Mouse (Mus musculus) left cerebral cortex, adult 2 months (tissue): ENCODE measurements around the gene Eef2k. TPM values are rescaled to one million over a fixed set of nuclear protein-coding genes. Genes with fewer than 3 reads are reported as not detected.
"Not testable (repeated sequence)": the region's sequence is repeated elsewhere in the genome, so short reads cannot be mapped to it uniquely, and the experiment has no call there.

Source experiments
- DNase-seq, 2 experiments: peaks; one replicate each; pipeline ENCODE4 v3.0.0; 2021 to 2022; ENCODE audit warnings: low spot score in 2 of 2, mixed read lengths in 1 of 2; ENCODE audit errors: extremely low spot score in 1 of 2
- H3K27ac ChIP-seq: fragments of 200-600 bp; 2 replicates; pipeline ENCODE4 v1.8.1; 2022
- H3K4me3 ChIP-seq: fragments of 200-600 bp; 2 replicates; pipeline ENCODE4 v1.8.1; 2022
- CTCF ChIP-seq: fragments of 200-600 bp; IDR thresholded peaks from 2 replicates; pipeline ENCODE4 v1.8.1; 2022; ENCODE audit warnings: antibody characterized with exemption, mild to moderate bottlenecking, moderate library complexity
- intact Hi-C: fragments of 180-260 bp; cut with DNase I; formaldehyde crosslinking; loops from one replicate; pipeline ENCODE4 v1.15.1; 2025
- total RNA-seq, 2 experiments: library from RNA; stranded (reverse); gene quantifications; 2 replicates each; pipeline ENCODE4 v1.2.3; 2021

Eef2k gene
- total RNA-seq, 2 experiments from 2014 or later: 34.1 to 34.4 TPM

- TF ChIP-seq CTCF: no peak
- intact Hi-C loops: loop anchor here (1.0 to 10.0 kb wide), 4 partner anchors 74 to 285 kb away; partner anchors contain the start of genes Eef2k, Mosmo and Pdzd9
- no peak for DNase-seq
- Histone ChIP-seq H3K4me3 (peak overlapping the region; percentile 79), H3K27ac (no peak overlapping the region)
Measured at GRCm38 (mm10) chr7:120917279-120917591, 74.6 kb downstream of the Eef2k start.

DNA sequence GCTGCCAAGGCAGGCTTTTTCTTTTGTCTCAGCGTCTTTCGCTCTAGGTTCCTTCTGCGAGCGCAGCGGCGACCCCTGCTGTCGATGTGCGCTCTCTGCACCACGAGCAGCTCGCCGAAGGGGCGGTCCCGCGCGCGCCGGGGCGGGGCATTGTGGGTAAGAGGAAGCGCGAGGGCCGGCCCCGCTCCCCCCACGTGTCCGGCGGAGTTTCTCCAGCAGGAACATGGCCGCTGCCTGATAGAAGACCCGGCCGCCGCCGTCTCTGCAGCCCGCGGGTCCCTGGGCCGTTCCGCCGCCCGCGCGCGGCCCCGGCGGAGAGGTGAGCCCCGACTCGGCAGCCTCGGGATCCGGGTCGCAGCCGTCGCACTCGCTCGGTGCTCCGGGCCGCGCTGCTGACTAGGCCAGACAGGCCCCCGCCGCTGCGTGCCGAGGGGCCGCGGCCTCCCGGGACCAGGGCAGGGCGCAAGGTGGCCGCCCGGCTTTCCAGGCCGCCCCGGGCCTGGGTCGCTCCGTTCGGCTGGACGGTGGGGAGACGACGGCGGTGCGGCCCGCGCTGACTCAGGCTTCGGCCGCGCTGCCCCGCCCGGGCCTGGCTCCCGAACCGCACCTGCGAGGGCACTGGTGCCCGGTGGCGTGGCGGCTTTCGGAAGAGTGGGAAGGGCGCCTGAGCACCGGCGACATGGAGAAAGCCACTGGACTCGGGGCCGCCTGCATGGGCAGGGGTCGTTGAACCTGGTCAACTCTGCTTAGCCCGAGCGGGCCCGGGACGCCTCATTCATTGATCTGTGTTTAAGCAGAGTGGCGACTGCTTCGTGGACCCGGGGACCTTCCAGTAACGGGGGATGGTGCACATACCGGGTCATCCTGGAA, 75.2 kb downstream of the Eef2k start, which contains the start of gene Polr3e:
Gene Polr3e (plus strand): TSS at position 153 of the 870 bp plus-strand sequence.
- intact Hi-C loops: loop anchor here (1.0 to 10.0 kb wide), 4 partner anchors 75 to 286 kb away; partner anchors contain the start of genes Eef2k, Mosmo and Pdzd9
- peak; percentile 97 for TF ChIP-seq CTCF
- DNase-seq: peak; percentile 100
- peak within 1 kb of the TSS; percentile 79 for H3K4me3 ChIP-seq
- H3K27ac ChIP-seq: peak within 1 kb of the TSS; percentile 77

DNA sequence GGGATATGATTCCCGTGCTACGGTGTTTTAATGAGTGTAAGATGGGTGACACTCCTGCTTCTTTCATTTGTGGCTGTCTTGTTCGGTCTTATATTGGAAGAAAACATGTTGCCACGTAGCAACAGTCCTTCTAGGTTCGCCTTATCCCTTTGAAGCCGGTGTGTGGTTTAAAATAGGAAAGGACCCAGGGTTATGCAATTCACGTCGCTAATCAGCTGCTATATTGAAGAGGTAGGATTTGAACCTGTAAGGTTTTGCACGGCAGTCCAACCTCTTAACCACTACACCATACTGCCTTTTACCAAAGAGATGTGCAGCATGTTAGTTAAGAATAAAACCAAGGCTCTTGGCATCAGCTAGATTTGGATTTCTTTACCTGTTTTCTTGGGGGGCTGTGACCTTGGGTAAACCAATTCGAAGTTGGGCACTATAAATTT, 75.9 kb downstream of the Eef2k start:
- DNase-seq: peak; percentile 66 to 72
- TF ChIP-seq CTCF: no peak
- peak overlapping the region; percentile 77 for H3K27ac ChIP-seq
- intact Hi-C loops: loop anchor here (10.0 kb wide), 1 partner anchor 244 kb away; the partner anchor contains the start of genes Mosmo and Pdzd9
- H3K4me3 ChIP-seq: peak overlapping the region; percentile 79

GRCm38 (mm10) chr7:120933110-120933509, 90.5 kb downstream of the Eef2k start:
- TF ChIP-seq CTCF: no peak
- Histone ChIP-seq H3K27ac (no peak overlapping the region), H3K4me3 (no peak overlapping the region)
- intact Hi-C loops: no loop called here
- DNase-seq: no peak

DNA sequence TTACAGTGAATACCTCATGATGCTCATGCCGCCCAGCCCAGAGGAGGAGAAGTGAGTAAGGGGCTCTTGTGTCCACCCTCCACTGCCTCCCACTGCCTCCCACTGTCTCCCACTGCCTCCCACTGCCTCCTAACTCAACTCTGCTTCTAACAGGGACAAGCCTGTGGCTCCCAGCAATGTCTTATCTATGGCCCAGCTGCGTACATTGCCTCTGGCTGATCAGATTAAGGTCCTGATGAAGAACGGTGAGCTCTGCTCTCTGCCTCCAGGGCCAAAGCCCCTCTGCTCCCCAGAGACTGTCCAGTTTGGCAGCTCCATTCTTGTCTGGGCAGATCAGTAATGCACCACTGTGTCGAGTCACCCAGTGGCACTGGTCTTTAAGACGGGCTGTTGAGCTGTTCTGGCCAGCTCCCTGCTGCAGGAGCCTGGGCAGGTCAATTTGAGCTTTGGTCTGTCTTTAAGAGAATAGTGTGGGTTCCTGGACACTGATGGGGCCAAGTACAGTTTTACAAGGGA, 91.1 kb downstream of the Eef2k start:
- H3K27ac ChIP-seq: no peak overlapping the region
- no peak overlapping the region for H3K4me3 ChIP-seq
- intact Hi-C loops: loop anchor here (1.0 to 2.0 kb wide), 2 partner anchors 131 to 187 kb away; no protein-coding TSS in a partner anchor
- DNase-seq: no peak
- TF ChIP-seq CTCF: no peak

DNA sequence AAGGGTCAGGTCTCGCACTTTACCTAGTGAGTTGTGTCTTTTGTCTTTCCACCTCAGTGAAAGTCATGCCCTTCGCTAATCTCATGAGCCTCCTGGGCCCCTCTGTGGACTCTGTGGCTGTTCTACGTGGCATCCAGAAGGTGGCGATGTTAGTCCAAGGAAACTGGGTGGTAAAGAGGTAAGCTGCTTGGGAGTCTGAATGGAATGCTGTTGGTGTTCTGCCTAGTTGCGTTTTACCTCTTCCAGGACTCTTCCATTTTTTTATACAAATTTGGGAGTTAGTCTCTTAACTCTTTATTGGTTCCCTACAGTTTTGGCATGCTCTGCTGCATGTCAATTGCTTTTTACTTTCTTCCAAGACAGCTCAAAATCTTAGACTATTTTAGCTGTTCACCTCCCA, 92.1 kb downstream of the Eef2k start:
- peak; percentile 83 for TF ChIP-seq CTCF
- intact Hi-C loops: loop anchor here (1.0 to 2.0 kb wide), 2 partner anchors 130 to 186 kb away; no protein-coding TSS in a partner anchor
- peak; percentile 43 to 56 for DNase-seq
- H3K4me3 ChIP-seq: no peak overlapping the region
- H3K27ac ChIP-seq: no peak overlapping the region

GRCm38 (mm10) chr7:120936522-120936921, 93.9 kb downstream of the Eef2k start:
- intact Hi-C loops: no loop called here
- Histone ChIP-seq H3K4me3 (no peak overlapping the region), H3K27ac (peak overlapping the region; percentile 44; the same call in 1 of the 2 replicates)
- no peak for TF ChIP-seq CTCF
- no peak for DNase-seq

DNA sequence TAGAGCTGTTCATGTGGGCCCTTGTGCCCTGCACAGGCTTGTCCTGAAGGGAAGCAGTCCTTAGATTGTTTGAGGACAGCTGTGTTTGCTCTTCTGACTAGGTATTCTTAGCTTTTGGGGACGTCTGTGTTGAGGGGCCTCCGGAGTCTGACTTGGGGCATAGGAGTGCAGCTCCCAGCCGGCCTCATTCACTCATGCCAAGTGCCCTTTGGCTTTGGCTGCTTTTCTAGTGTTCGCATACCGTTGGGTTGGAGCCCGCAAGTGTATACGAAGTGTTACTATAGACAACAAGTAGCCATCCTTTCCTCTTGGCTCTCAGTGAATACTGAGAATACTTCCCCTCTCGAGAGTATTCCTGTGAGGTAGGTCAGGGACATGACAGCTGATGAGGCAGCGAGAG, 95.6 kb downstream of the Eef2k start:
- intact Hi-C loops: no loop called here

GRCm38 (mm10) chr7:120940343-120940742, 97.7 kb downstream of the Eef2k start:
- no peak for TF ChIP-seq CTCF
- peak overlapping the region; percentile 11 for H3K4me3 ChIP-seq

More for the DNA sequence above, 95.6 kb downstream of the Eef2k start:
- TF ChIP-seq CTCF: no peak
- DNase-seq: no peak
- no peak overlapping the region for H3K4me3 ChIP-seq
- H3K27ac ChIP-seq: no peak overlapping the region

GRCm38 (mm10) chr7:120941214-120941613, 98.6 kb downstream of the Eef2k start:
- intact Hi-C loops: no loop called here
- peak overlapping the region; percentile 25; the same call in 1 of the 2 replicates for H3K27ac ChIP-seq
- DNase-seq: no peak
- no peak for TF ChIP-seq CTCF
- peak overlapping the region; percentile 11; the same call in 1 of the 2 replicates for H3K4me3 ChIP-seq

More at GRCm38 (mm10) chr7:120940343-120940742, 97.7 kb downstream of the Eef2k start:
- peak; percentile 11 to 34 for DNase-seq
- intact Hi-C loops: no loop called here
- H3K27ac ChIP-seq: peak overlapping the region; percentile 25

DNA sequence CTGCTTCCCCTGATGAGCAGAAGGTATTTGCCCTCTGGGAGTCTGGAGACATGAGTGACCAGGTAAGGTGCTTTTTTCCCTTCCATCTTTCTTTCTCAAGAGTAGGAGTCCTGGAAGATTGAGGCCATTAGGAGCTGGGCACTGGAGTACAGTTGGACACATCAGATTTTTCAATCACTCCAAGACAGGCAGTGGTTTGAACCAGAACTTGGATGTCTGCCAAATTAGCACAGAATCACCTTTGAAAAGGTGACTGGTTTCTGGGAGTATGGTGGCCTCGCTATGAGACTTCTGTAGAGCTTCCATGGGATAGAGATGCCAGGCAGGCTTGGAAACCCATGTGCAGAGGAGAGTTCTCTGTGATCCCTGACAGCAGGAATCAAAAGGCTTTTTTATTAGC, 99.9 kb downstream of the Eef2k start:
- TF ChIP-seq CTCF: no peak
- intact Hi-C loops: no loop called here
- Histone ChIP-seq H3K27ac (no peak overlapping the region), H3K4me3 (no peak overlapping the region)
- no peak for DNase-seq

GRCm38 (mm10) chr7:120943936-120944509, 101.4 kb downstream of the Eef2k start:
- intact Hi-C loops: no loop called here
- DNase-seq: no peak

GRCm38 (mm10) chr7:120953591-120953990, 111.0 kb downstream of the Eef2k start:
- H3K4me3 ChIP-seq, DNase-seq, H3K27ac ChIP-seq, intact Hi-C loops: not testable (repeated sequence)

More at GRCm38 (mm10) chr7:120943936-120944509, 101.4 kb downstream of the Eef2k start:
- H3K4me3 ChIP-seq: no peak overlapping the region
- H3K27ac ChIP-seq: no peak overlapping the region
- no peak for TF ChIP-seq CTCF
